Mouse (Mus musculus) urinary bladder, postnatal 36 days (tissue): ENCODE data around the gene Dcdc2c.

ENCODE experiments used
- DNase-seq, 2 experiments: peaks; one replicate each; pipeline ENCODE4 v3.0.0; 2022; ENCODE audit warnings: low spot score in 2 of 2, mixed read lengths in 1 of 2

Gene Dcdc2c

GRCm38 (mm10) chr12:28552299-28552698 lies at the start of gene Dcdc2c:
Gene Dcdc2c (minus strand): TSS chr12:28552399.
- no peak for DNase-seq

GRCm38 (mm10) chr12:28598526-28598991 lies 46.4 kb upstream of the Dcdc2c start:
- no peak for DNase-seq

DNA sequence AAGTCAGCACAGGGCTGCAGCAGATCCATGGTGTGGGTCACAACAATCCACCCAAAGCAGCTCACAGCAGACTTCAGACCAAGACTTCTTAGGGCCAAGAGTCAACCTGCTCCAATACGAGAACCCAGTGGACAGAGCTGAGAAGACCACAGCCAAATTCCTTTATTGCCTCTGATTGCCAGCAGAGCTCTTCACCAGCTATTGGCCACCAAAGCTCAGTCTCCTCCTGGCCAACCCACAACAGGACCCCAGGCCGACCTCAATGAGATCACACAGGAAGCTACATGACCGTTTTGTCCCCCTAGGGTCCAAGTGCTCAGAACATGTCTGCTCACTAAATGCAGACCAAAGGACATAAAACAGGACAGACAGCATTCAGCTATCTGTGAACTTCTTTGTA lies 45.9 kb upstream of the Dcdc2c start:
- no peak for DNase-seq

GRCm38 (mm10) chr12:28597699-28598098 lies 45.5 kb upstream of the Dcdc2c start:
- DNase-seq = peak in 1 of 2 experiments; percentile 36

DNA sequence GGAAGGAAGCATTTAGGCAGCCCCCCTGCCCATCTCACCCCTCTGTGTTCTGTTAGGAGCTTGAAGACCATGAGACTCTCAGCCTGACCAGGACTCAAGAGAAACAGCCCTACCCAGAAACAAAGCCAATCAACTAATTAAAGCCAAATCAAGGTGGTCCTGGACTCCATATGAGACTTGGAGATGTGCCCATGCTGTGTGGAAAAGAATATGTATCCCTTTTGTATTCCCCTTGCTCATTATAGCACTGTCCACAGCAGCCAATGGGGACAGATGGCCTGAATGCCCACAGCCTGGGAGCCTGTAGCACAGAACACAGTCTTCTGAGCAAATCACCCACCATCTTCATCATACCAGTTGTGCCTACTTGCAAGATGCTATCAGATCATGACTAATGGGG lies 44.7 kb upstream of the Dcdc2c start:
- DNase-seq = no peak

- DNase-seq = no peak
Observed at GRCm38 (mm10) chr12:28590428-28590827, 38.2 kb upstream of the Dcdc2c start.

GRCm38 (mm10) chr12:28589090-28589868 lies 37.1 kb upstream of the Dcdc2c start:
- DNase-seq = peak; percentile 71 to 83

DNA sequence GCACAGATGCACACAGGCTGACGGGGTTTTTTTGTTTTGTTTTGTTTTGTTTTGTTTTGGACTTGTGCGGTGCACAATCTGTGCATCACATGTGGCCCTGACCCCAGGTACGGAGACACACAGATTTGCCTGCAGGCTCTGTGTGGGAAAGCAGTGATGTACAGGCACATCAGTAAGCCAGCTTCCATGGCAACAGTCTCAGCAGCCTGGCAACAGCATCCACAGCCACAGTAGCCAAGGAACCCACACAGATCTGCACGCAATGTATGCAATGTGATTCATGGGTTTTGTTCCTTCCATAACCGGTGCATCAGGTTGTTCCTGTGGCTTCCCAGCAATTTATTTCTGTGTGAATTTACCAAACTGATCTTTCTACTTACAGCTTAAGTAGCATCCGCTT lies 35.8 kb upstream of the Dcdc2c start:
- DNase-seq = no peak

GRCm38 (mm10) chr12:28584036-28584435 lies 31.8 kb upstream of the Dcdc2c start:
- DNase-seq = no peak

GRCm38 (mm10) chr12:28582423-28582822 lies 30.2 kb upstream of the Dcdc2c start, which contains the start of gene Allc:
Gene Allc (minus strand): TSS chr12:28582523.
- no peak for DNase-seq

DNA sequence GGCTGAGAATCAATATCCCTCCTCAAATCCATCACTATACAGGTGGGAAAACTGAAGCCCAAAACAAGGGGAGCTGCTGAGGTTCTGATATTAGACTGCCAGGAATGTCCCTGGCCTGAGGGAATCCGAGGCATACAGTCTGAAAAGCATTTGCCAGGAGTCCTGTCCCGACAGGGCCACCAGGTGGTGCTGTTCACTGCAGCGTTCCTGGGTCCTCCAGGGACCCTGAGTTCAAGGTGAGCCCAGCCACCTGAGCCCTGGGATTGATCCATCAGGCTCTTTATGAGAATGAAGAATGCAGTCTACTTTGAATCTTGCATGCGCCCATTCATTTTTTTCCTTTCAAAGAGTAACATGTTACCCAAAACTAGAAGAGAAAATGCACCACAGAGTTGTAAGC lies 26.9 kb upstream of the Dcdc2c start:
- DNase-seq = no peak

GRCm38 (mm10) chr12:28578147-28578546 lies 25.9 kb upstream of the Dcdc2c start:
- DNase-seq = no peak

DNA sequence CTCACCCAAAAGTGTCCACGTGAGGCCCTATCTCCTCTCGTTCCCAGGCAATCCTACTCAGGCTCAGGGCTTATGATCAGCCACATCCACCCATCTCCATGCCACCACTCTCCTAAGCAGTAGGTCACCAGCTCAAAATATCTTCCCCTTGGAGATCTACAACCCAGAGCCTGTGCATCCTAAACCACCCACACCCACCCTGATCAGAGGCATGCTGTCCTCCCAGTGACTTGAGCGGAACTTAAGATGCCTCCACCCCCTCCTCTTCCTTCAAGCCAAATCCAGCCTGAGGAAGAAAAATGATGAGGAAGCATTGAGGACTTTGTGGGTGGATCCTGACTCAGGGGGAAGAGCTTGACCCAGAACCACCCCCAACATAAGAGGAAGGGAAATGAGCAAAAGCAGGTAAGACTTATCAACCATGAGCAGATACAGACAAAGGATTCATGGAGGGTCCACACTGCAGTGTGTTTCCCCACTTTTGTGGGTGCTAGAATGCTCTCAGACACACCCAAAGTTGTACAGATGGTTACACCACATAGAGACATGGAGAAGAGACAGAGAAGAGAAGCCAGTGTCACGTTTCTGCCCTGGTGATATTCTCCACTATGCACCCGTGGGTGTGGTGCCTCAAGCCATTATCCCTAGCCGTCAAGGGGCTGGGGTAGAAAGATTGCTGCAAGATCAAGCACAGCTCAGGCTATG lies 23.3 kb upstream of the Dcdc2c start:
- no peak for DNase-seq

- no peak for DNase-seq
Observed at GRCm38 (mm10) chr12:28572241-28572640, 20.0 kb upstream of the Dcdc2c start.

GRCm38 (mm10) chr12:28551775-28552174 lies 424 bp downstream of the Dcdc2c start:
- no peak for DNase-seq

DNA sequence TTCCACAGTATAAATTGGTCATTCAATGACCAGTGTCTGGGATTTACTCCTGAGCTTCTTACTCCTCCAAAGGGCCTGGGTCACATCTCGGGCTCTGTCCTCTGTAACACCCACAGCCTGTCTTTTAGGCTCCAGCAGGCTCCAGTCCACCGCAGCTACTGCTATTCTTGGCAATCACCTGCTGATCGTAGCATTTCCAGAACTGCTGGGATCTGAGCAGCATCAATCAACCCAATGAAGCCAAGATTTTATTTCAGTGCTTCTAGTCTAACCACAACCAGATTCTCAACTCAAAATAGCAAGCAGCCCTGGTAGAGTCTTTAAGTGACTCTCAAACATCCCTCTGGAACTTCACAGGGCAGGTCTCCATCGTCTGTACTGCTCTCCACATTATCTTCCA lies 3.3 kb downstream of the Dcdc2c start:
- no peak for DNase-seq

GRCm38 (mm10) chr12:28514264-28514775 lies 37.9 kb downstream of the Dcdc2c start:
- no peak for DNase-seq

DNA sequence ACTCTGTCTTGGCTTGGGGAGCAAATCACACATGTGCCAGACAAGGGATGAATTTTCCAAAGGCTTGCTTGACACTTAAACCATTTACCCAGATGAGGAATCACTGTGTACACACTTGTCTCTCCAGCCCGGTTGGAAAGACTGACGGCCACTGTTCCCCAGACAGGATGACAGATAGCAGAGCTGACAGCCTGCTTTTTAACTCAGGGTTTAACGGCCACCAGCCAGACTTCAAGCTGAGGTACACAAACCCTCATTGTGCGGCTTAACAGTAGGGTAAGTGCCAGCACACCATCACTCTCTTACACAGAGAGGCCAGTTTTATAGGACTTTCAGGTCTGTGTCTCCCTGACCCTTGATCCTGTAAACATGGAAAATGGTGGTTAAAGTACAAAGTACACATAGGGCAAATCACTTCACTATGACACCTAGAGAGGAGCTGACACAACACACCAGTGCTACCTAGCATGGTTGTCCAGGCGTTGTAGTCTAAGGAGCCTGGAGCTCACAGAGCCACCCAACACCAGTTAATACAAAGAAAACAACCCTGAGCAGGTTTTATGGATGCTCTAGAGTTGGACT lies 42.4 kb downstream of the Dcdc2c start:
- DNase-seq = no peak

GRCm38 (mm10) chr12:28494289-28494688 lies 57.9 kb downstream of the Dcdc2c start:
- no peak for DNase-seq

DNA sequence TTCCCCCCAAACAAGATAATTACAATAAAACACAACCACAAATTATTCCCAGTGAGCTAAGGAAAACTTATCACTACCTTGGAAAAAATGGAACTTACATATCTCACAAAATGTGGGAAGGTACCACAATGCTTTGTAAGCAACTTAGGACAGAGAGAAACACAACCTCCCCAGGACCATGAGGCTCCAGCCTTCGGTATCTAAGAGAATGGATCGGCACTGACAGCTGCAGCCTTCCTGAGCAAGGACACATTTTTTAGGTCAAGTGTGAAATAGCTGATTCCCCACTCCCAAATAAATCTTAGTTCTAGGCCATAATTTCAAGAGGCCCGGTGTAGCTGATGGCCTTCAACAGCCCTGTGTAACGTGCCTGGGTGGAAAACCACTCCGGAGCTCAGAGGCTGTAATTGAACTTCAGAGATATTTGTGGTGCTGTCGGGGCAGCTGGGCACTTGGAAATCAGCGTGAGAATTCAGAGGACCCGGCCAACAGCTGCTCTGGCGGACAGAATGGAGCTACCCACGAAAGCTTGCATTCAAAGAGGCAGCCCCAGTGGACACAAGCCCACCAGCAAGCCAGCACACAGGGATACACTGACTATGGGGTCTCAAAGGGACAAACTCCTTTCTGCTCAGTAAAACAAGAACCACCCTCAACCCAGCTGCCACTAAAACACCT lies 69.6 kb downstream of the Dcdc2c start:
- no peak for DNase-seq

GRCm38 (mm10) chr12:28460951-28461431 lies 91.2 kb downstream of the Dcdc2c start:
- no peak for DNase-seq

- DNase-seq = no peak
Observed at GRCm38 (mm10) chr12:28460523-28460922, 91.7 kb downstream of the Dcdc2c start.
